Mouse (Mus musculus): ENCODE results near the gene Lrriq4. TPM values are rescaled to one million over a fixed set of nuclear protein-coding genes. Genes with fewer than 3 reads are reported as not detected.
A peak's percentile ranks its signal among the peaks of the same experiment; 100 is the strongest.

Gene Lrriq4
- total RNA-seq (2021): not detected in 2 replicates
- long read RNA-seq: 0 reads

GRCm38 (mm10) chr3:30644207-30644606, at the start of gene Lrriq4:
Lrriq4 (plus strand) TSS chr3:30644507.
- DNase-seq: no peak

DNA sequence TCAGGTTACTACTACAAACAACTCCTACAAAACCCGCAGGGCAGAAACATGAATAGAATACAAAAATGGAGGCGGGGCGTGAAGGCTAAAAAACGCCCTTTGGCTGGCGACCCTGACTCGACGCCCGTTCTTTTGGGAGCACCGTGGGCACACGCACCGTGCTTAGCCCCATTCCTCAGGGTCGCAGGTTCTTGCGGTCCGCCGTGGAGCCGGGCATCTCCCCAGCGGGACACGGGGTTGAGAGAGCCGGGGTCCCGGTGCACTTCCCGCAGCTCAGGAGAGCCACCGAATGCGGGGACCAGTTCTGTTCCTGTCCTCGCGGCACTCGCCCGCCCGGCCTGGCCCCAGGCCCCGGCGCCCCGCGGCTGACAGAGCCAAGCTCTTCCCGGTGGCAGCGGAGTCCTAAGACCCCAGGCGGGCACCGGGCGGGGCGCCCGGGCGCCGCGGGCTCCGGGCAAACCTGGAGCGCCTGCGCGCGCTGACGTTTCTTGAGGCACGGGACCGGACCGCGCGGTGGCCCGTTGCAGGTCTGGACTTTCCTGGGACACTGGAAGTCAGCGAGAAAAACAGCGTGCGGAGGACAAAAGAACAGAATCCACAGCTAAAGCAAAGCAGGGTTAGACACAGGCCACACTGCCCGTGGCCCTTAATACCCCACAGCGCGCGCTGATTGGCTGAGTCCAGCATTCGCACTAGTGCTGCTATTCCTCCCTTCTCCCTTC, 49.0 kb upstream of the Lrriq4 start:
- DNase-seq: peak; percentile 59

- DNase-seq: no peak
These were observed 47.0 kb upstream of the Lrriq4 start for GRCm38 (mm10) chr3:30597271-30597670.

DNA sequence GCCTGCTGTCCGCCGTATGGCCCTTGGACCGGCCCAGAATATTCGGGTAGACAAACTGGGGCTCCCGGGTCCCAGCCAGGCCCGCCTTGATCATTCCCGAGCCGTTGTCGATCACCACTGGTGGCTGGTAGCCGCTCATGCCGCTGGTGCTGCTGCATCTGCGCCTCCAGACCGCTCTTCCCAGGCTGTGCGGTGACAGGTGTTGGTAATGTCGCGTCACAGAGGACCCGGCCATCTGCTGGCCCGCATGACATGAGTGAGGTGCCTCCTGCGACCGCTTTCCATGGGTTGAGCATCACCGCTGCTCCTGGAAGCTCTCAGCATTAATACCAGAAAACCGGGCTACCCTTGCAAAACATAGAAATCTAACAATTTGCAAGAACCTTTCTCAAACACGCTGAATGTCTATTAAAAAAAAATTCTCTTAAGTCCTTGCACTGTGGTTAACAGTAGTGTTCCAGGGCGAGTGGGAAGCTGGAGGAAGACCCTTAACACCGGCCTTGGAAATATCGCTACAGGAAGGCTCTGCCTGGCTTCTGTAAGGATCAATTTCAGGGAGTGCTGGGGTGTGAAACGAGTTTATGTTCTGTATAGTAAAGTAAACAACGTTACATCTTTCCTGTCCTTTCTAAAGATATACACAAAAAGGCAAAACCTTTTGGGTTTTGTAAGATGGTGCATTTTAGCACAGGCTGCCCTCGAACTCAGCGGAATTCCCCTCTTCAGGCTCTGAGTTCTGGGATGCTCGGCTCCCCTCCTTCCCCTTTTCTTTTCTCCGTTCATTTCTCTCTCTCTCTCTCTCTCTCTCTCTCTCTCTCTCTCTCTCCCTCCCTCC, 44.4 kb upstream of the Lrriq4 start, which contains the start of gene Actrt3:
TSS of gene Actrt3 (minus strand) at position 229 of the 835 bp plus-strand sequence.
- peak; percentile 20 for DNase-seq

DNA sequence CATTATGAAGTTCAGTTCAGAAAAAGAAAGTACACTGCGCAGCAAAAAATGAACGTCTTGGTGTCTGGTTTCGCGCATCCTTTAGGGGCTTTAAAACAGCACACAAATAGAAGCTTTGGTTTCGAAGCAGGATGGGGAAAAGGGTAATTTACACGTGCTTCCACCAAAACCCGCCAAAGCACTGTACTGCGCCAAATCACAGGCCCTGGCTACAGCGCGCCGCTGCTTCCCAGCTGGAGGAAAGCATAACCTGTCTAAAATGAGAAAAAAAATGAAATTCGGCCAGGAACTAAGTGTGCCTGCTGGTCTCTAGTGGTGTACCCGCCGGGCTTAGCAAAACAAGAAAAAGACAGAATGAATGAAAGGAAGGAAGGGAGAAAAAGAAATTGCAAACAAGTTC, 43.6 kb upstream of the Lrriq4 start:
- DNase-seq: peak; percentile 16

- DNase-seq: peak; percentile 82
These were observed 43.1 kb upstream of the Lrriq4 start for GRCm38 (mm10) chr3:30601175-30601574.

GRCm38 (mm10) chr3:30601610-30602064, 42.7 kb upstream of the Lrriq4 start:
- no peak for DNase-seq

GRCm38 (mm10) chr3:30602065-30602739, 42.1 kb upstream of the Lrriq4 start, which contains the start of gene Mynn:
Mynn (plus strand) TSS chr3:30602065.
- peak; percentile 91 for DNase-seq

GRCm38 (mm10) chr3:30602740-30603098, 41.6 kb upstream of the Lrriq4 start:
- peak; percentile 61 for DNase-seq

DNA sequence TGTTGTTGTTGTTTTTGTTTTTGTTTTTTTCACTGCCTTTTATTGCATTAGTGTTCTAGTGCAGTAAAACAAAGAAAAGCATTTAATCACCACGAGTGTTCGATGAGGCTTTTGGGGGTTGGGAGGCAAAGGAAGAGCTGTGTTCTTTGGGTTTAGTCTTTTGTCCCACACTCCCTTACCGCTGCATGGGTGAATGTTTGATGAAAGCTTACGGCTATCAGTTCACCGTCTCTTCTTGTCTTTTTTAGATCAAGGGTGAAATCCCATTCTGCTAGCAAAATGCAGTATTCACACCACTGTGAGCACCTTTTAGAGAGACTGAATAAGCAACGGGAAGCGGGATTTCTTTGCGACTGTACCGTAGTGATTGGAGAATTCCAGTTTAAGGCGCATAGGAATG, 41.1 kb upstream of the Lrriq4 start:
- no peak for DNase-seq

GRCm38 (mm10) chr3:30608999-30609398, 35.3 kb upstream of the Lrriq4 start:
- DNase-seq: no peak

- no peak for DNase-seq
These were observed 33.4 kb upstream of the Lrriq4 start for GRCm38 (mm10) chr3:30610930-30611329.

- no peak for DNase-seq
These were observed 24.2 kb upstream of the Lrriq4 start for GRCm38 (mm10) chr3:30620132-30620531.

- DNase-seq: no peak
These were observed 10.6 kb upstream of the Lrriq4 start for GRCm38 (mm10) chr3:30633681-30634080.

GRCm38 (mm10) chr3:30635629-30636028, 8.7 kb upstream of the Lrriq4 start:
- DNase-seq: no peak

DNA sequence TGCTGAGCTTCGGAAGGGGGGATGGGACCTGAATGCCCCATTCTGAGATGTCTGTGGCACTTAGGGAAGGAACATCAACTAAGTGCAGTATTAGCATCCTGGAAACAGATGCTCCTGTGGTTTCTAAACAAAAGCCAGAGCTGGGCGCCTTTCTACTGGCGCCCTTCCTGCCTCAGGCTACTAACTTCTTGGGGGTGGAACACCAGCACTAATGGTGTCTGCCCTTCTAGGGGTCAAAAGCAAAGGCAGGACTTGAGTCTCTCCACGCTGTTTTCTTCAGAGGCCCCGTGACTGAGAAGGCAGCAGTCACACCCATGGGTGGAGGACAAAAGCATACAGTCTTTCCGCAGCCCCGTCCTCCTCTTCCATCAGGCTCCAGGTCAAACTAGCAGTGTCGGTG, 2.5 kb downstream of the Lrriq4 start:
- DNase-seq: no peak

- DNase-seq: peak; percentile 21
These were observed 3.3 kb downstream of the Lrriq4 start, which contains the start of gene Lrrc34 for GRCm38 (mm10) chr3:30647440-30648090. Lrrc34 (minus strand) TSS chr3:30647869.

GRCm38 (mm10) chr3:30648466-30648865, 4.2 kb downstream of the Lrriq4 start:
- DNase-seq: no peak

- DNase-seq: peak; percentile 6
These were observed 5.9 kb downstream of the Lrriq4 start for GRCm38 (mm10) chr3:30650062-30650841.

DNA sequence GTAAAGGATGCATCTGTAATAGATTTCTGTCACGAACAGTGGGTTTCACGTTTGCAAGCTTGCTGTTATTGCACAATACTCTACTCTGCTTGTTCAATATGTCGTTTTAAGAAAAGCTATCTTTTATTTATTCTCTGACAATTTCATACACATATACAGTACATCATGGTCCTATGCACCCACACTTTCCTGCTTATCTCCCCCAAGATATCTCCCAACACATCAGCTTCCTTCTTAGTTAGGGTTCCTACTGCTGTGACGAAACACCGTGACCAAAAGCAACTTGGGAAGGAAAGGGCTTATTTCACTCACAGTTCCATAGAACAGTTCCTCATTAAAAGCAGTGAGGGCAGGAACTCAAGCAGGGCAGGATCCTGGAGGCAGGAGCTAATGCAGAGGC, 11.6 kb downstream of the Lrriq4 start:
- DNase-seq: no peak

DNA sequence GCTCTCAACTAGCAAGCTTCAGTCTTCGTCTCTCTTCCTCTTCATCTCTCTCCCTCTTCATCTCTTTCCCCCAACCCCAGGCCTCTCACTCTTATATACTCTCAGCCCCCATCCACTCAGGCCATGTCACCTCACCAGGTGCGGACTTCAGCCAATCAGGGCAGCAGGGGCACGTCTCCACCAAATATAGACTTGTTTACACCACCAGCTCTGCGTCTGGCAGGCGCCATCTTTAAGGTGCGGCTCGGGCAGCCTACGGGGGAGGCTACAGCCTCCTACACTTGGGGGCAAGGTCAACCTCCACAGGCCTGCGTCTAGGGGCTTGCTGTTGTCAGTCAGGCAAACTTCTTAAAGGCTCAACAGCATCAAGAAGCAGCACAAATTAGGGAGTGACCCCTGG, 14.2 kb downstream of the Lrriq4 start:
- no peak for DNase-seq
